Mouse (Mus musculus) midbrain, embryonic 10.5 days (tissue): Measurements from ENCODE around the gene Aplp2. TPM values are rescaled to one million over a fixed set of nuclear protein-coding genes. Genes with fewer than 3 reads are reported as not detected.
"Not testable (repeated sequence)": the region's sequence is repeated elsewhere in the genome, so short reads cannot be mapped to it uniquely, and the experiment has no call there.

Experiments used
- DNase-seq: peaks from one replicate; pipeline ENCODE4 v3.0.0-alpha.2; 2017; ENCODE audit warnings: low spot score
- H3K27ac ChIP-seq: fragments of 300-500 bp; sonication (generic); replicated peaks from 2 replicates; pipeline ENCODE4 v1.5.1; 2016; ENCODE audit warnings: mild to moderate bottlenecking
- H3K27me3 ChIP-seq: fragments of 300-500 bp; sonication (generic); 2 replicates; pipeline ENCODE4 v1.6.1; 2016; ENCODE audit warnings: low read depth, mild to moderate bottlenecking; ENCODE audit not compliant: poor library complexity, severe bottlenecking
- H3K36me3 ChIP-seq: fragments of 300-500 bp; sonication (generic); 2 replicates; pipeline ENCODE4 v1.6.1; 2016; ENCODE audit warnings: mild to moderate bottlenecking, moderate library complexity
- H3K4me1 ChIP-seq: fragments of 300-500 bp; sonication (generic); 2 replicates; pipeline ENCODE4 v1.6.1; 2016
- H3K4me3 ChIP-seq: fragments of 300-500 bp; sonication (generic); 2 replicates; pipeline ENCODE4 v1.5.1; 2016; ENCODE audit warnings: mild to moderate bottlenecking, moderate library complexity
- H3K9me3 ChIP-seq: fragments of 300-500 bp; sonication (generic); replicated peaks from 2 replicates; pipeline ENCODE4 v1.6.1; 2016; ENCODE audit warnings: mild to moderate bottlenecking
- whole genome bisulfite sequencing: fragments of 180-500 bp; shearing (Covaris S2); methylation state at CpG from one replicate; pipeline ENCODE4 v1.1.7; 2016; 5-methylcytosine and 5-hydroxymethylcytosine counted together
- polyA plus RNA-seq: library from polyadenylated mRNA; unstranded; fragments of >200 nt; fragmentation: Nextera tagmentation; extraction: Ambion mirVana; gene quantifications from 2 replicates; pipeline ENCODE4 v1.2.1, GENCODE M21; 2016

The Aplp2 gene
- polyA plus RNA-seq, 1 experiment from 2014 or later = 226 TPM

GRCm38 (mm10) chr9:31167305-31167704 lies 44.3 kb downstream of the Aplp2 start:
- Histone ChIP-seq H3K27me3 (no peaks in the 10 kb centered on the region), H3K4me1 (no peaks in the 10 kb centered on the region), H3K27ac (no peak overlapping the region), H3K9me3 (no peaks in the 10 kb centered on the region), H3K36me3 (peaks cover 94% of the 10 kb centered on the region), H3K4me3 (no peak overlapping the region)
- no peak for DNase-seq
- whole genome bisulfite sequencing = 91% methylated on average over 13 of the region's 13 CpGs

- not testable (repeated sequence) for H3K4me1 ChIP-seq, DNase-seq, H3K27me3 ChIP-seq, H3K27ac ChIP-seq, H3K9me3 ChIP-seq, H3K4me3 ChIP-seq
- 80% methylated on average over 3 of the region's 3 CpGs for WGBS
- H3K36me3 ChIP-seq = peaks cover 95% of the 10 kb centered on the region
Observed at GRCm38 (mm10) chr9:31165505-31165904, 46.1 kb downstream of the Aplp2 start.

GRCm38 (mm10) chr9:31163327-31163726 lies 48.3 kb downstream of the Aplp2 start:
- no peak for DNase-seq
- Histone ChIP-seq H3K27ac (no peak overlapping the region), H3K4me3 (no peak overlapping the region), H3K9me3 (no peaks in the 10 kb centered on the region), H3K27me3 (no peaks in the 10 kb centered on the region), H3K36me3 (peaks cover 97% of the 10 kb centered on the region), H3K4me1 (no peaks in the 10 kb centered on the region)
- WGBS = 93% methylated on average over 1 of the region's 1 CpGs

- Histone ChIP-seq H3K27ac (no peak overlapping the region), H3K4me1 (no peaks in the 10 kb centered on the region), H3K9me3 (no peaks in the 10 kb centered on the region), H3K36me3 (peaks cover 97% of the 10 kb centered on the region), H3K27me3 (no peaks in the 10 kb centered on the region), H3K4me3 (no peak overlapping the region)
- WGBS = 75% methylated on average over 1 of the region's 1 CpGs
- DNase-seq = no peak
Observed at GRCm38 (mm10) chr9:31162911-31163310, 48.7 kb downstream of the Aplp2 start.

- peaks cover 99% of the 10 kb centered on the region for H3K36me3 ChIP-seq
- WGBS = 81% methylated on average over 4 of the region's 4 CpGs
- no peaks in the 10 kb centered on the region for H3K4me1 ChIP-seq
- H3K27ac ChIP-seq = no peak overlapping the region
- no peak for DNase-seq
- H3K9me3 ChIP-seq = no peaks in the 10 kb centered on the region
- no peak overlapping the region for H3K4me3 ChIP-seq
- no peaks in the 10 kb centered on the region for H3K27me3 ChIP-seq
Observed at GRCm38 (mm10) chr9:31159910-31160309, 51.7 kb downstream of the Aplp2 start.

GRCm38 (mm10) chr9:31156594-31156993 lies 55.0 kb downstream of the Aplp2 start:
- Histone ChIP-seq H3K27ac (no peak overlapping the region), H3K27me3 (no peaks in the 10 kb centered on the region), H3K4me1 (no peaks in the 10 kb centered on the region), H3K9me3 (no peaks in the 10 kb centered on the region), H3K36me3 (peaks cover 99% of the 10 kb centered on the region), H3K4me3 (no peak overlapping the region)
- DNase-seq = no peak
- WGBS = 88% methylated on average over 8 of the region's 8 CpGs

GRCm38 (mm10) chr9:31151050-31151449 lies 60.6 kb downstream of the Aplp2 start:
- WGBS = 87% methylated on average over 2 of the region's 2 CpGs
- H3K27ac ChIP-seq = no peak overlapping the region
- H3K4me1 ChIP-seq = no peaks in the 10 kb centered on the region
- H3K9me3 ChIP-seq = no peaks in the 10 kb centered on the region
- H3K27me3 ChIP-seq = no peaks in the 10 kb centered on the region
- H3K36me3 ChIP-seq = peaks cover 93% of the 10 kb centered on the region
- H3K4me3 ChIP-seq = no peak overlapping the region
- no peak for DNase-seq

- H3K27ac ChIP-seq = no peak overlapping the region
- no peaks in the 10 kb centered on the region for H3K27me3 ChIP-seq
- H3K4me1 ChIP-seq = no peaks in the 10 kb centered on the region
- no peak overlapping the region for H3K4me3 ChIP-seq
- no peaks in the 10 kb centered on the region for H3K9me3 ChIP-seq
- DNase-seq = no peak
- peaks cover 67% of the 10 kb centered on the region for H3K36me3 ChIP-seq
- 85% methylated on average over 7 of the region's 7 CpGs for WGBS
Observed at GRCm38 (mm10) chr9:31148135-31148534, 63.5 kb downstream of the Aplp2 start.

- Histone ChIP-seq H3K27ac (no peak overlapping the region), H3K9me3 (no peaks in the 10 kb centered on the region), H3K4me3 (no peak overlapping the region), H3K4me1 (no peaks in the 10 kb centered on the region), H3K27me3 (no peaks in the 10 kb centered on the region), H3K36me3 (peaks cover 40% of the 10 kb centered on the region)
- no peak for DNase-seq
- 86% methylated on average over 7 of the region's 7 CpGs for WGBS
Observed at GRCm38 (mm10) chr9:31145272-31145925, 66.2 kb downstream of the Aplp2 start.

- 78% methylated on average over 1 of the region's 1 CpGs for WGBS
- Histone ChIP-seq H3K4me3 (no peak overlapping the region), H3K27me3 (no peaks in the 10 kb centered on the region), H3K36me3 (peaks cover 15% of the 10 kb centered on the region), H3K27ac (no peak overlapping the region), H3K9me3 (no peaks in the 10 kb centered on the region), H3K4me1 (no peaks in the 10 kb centered on the region)
- DNase-seq = no peak
Observed at GRCm38 (mm10) chr9:31142924-31143323, 68.7 kb downstream of the Aplp2 start.

GRCm38 (mm10) chr9:31133131-31133530 lies 78.5 kb downstream of the Aplp2 start:
- DNase-seq = no peak
- Histone ChIP-seq H3K4me1 (peaks cover 15% of the 10 kb centered on the region), H3K27ac (no peak overlapping the region), H3K9me3 (no peaks in the 10 kb centered on the region), H3K4me3 (no peak overlapping the region), H3K36me3 (no peaks in the 10 kb centered on the region), H3K27me3 (peaks cover 78% of the 10 kb centered on the region)
- 87% methylated on average over 5 of the region's 5 CpGs for WGBS

GRCm38 (mm10) chr9:31131205-31131968 lies 80.2 kb downstream of the Aplp2 start, which contains the start of gene St14:
Gene St14, minus strand, starts transcription at chr9:31131853.
- Histone ChIP-seq H3K9me3 (no peaks in the 10 kb centered on the region), H3K27me3 (peaks cover 79% of the 10 kb centered on the region), H3K27ac (no peak within 1 kb of the TSS; the same call in 1 of the 2 replicates), H3K4me1 (peaks cover 15% of the 10 kb centered on the region), H3K4me3 (peak within 1 kb of the TSS; percentile 59), H3K36me3 (no peaks in the 10 kb centered on the region)
- WGBS = under 1% methylated on average over 74 of the region's 74 CpGs
- DNase-seq = peak; percentile 44
